Mouse (Mus musculus): ENCODE data around the gene Cdc34. TPM values are rescaled to one million over a fixed set of nuclear protein-coding genes. Genes with fewer than 3 reads are reported as not detected.

Gene Cdc34
- total and polyA plus RNA-seq, 3 experiments = 87.7 to 174 (median 122) TPM

GRCm38 (mm10) chr10:79670071-79670888 is 11.7 kb upstream of the Cdc34 start:
- no peak for DNase-seq

GRCm38 (mm10) chr10:79671396-79672087 is 10.5 kb upstream of the Cdc34 start:
- no peak for DNase-seq

- no peak for DNase-seq
Observed at GRCm38 (mm10) chr10:79672088-79672455, 9.9 kb upstream of the Cdc34 start.

- DNase-seq = no peak
Observed at GRCm38 (mm10) chr10:79673054-79673453, 8.9 kb upstream of the Cdc34 start.

- DNase-seq = no peak
Observed at GRCm38 (mm10) chr10:79675346-79676035, 6.5 kb upstream of the Cdc34 start.

- no peak for DNase-seq
Observed at GRCm38 (mm10) chr10:79680606-79681495, 1.1 kb upstream of the Cdc34 start.

GRCm38 (mm10) chr10:79682551-79682915 is 538 bp downstream of the Cdc34 start:
- peak; percentile 54 for DNase-seq

GRCm38 (mm10) chr10:79682916-79683582 is 1.1 kb downstream of the Cdc34 start:
- peak; percentile 71 for DNase-seq

GRCm38 (mm10) chr10:79683726-79684640 is 2.0 kb downstream of the Cdc34 start:
- peak; percentile 70 for DNase-seq

- DNase-seq = no peak
Observed at GRCm38 (mm10) chr10:79684770-79685600, 3.0 kb downstream of the Cdc34 start.

- DNase-seq = no peak
Observed at GRCm38 (mm10) chr10:79686219-79686618, 4.2 kb downstream of the Cdc34 start.

GRCm38 (mm10) chr10:79686691-79687090 is 4.7 kb downstream of the Cdc34 start:
- DNase-seq = no peak

- no peak for DNase-seq
Observed at GRCm38 (mm10) chr10:79687513-79687912, 5.5 kb downstream of the Cdc34 start.

- no peak for DNase-seq
Observed at GRCm38 (mm10) chr10:79688720-79689119, 6.7 kb downstream of the Cdc34 start, which contains the start of gene Gzmm. Gene Gzmm, plus strand, starts transcription at chr10:79689020.

GRCm38 (mm10) chr10:79689178-79689577 is 7.2 kb downstream of the Cdc34 start:
- DNase-seq = no peak

GRCm38 (mm10) chr10:79691986-79692548 is 10.1 kb downstream of the Cdc34 start:
- no peak for DNase-seq

GRCm38 (mm10) chr10:79693580-79694378 is 11.8 kb downstream of the Cdc34 start:
- DNase-seq = peak; percentile 6

GRCm38 (mm10) chr10:79694379-79694655 is 12.3 kb downstream of the Cdc34 start:
- DNase-seq = no peak
